Mouse (Mus musculus): ENCODE data around the gene Calhm5.

DNA sequence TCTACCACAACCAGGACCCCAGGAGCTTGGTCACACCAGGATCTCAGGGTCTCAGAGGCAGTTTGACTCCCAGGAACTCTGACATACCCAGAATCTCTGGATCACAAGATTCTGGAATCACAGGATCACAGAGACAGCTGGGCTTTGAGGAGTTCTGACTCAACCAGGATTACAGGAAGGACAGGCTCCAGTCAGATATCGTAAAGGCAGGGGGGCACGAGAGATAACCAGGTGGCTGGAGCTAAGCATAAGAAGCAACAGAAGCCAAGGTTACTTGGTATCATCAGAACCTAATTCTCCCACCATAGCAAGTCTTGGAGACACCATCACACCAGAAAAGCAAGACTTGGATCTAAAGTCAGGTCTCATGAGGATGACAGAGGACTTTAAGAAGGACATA, 45.4 kb upstream of the Calhm5 start:
- TF ChIP-seq CTCF (IDR thresholded peaks at IDR 0.05; ENCODE audit: insufficient read depth, low read depth, low read length) (no peak), POLR2A (IDR thresholded peaks at IDR 0.05; ENCODE audit: insufficient read depth, low read depth, low read length) (no peak)
